Mouse (Mus musculus): Measurements from ENCODE around the gene Hsbp1. TPM values are rescaled to one million over a fixed set of nuclear protein-coding genes. Genes with fewer than 3 reads are reported as not detected.

The Hsbp1 gene
- total RNA-seq (2023) = 10 to 100 TPM; 54.1 to 60.7 TPM

DNA sequence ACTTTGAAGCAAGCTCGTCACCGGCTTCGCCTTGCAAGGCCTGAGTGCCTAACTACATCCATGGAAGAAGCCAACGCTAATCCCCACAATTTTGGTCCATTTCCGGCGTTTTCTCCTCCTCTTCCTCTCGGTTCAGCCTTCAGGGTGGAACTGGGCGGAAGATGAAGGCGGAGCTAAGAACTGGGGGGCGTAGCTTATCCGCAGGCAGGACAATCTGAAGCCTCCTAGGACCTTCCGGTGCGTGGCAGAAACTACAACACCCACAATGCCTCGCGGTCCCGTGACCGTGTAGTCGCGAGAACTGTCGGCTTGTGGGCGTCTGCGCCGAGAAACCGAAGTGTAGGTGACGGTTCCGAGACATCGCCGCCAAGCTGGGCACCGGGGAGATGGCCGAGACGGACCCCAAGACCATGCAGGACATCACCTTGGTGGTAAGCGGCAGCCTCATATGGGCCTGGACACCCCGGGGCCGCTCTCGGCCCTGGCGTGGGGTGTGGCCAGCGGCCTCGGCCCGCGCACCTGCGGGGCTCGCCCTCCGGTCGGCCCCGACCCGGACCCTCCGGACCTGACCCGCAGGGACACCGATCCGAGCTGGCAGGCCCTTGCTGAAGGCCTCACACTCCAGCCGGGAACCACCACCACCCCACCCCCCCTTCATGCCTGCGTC, at the start of gene Hsbp1:
Gene Hsbp1 (plus strand): TSS at position 299 of the 667 bp plus-strand sequence.

DNA sequence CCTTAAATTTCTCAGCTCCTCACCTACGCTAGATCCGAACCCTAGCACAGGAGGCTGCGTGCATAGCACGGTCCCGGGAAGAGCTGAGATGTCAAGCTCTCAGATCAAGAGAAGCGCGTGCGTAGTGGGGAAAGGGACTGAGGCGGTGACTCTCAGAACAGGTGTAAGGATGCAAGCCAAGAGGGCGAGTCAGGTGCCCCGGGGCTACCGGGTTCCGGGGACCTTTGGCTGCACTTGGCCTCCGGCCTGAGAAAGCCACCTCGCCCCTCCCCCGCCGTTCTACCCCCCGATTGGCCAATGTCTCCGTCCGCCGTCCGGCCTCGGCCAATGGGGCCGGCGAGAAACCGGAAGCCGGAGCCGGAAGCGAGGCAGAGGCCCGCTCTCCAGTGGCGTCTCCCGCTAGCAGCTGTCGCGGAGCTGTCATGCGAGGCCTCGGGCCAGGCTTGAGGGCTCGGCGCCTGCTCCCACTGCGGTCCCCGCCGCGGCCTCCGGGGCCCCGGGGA, 50.3 kb downstream of the Hsbp1 start, which contains the start of gene Mlycd:
Gene Mlycd (plus strand): TSS at position 355 of the 503 bp plus-strand sequence.

Other genes starting within 250 kb of the Hsbp1 start
- gene Mlycd, start 50.4 kb downstream of the Hsbp1 start, total RNA-seq (2023) = 1 to 10 TPM; 7.8 to 7.9 TPM
- gene Osgin1, start 89.6 kb downstream of the Hsbp1 start, total RNA-seq (2023) = 100 to 1,000 TPM; 149 to 177 TPM
- 1 to 10 TPM in 1 of 2 experiments, under 1 TPM in 1; 0.99 to 1.5 TPM for gene Necab2, start 102.2 kb downstream of the Hsbp1 start, total RNA-seq (2023)
- gene Slc38a8, start 157.2 kb downstream of the Hsbp1 start, total RNA-seq (2023) = not detected
- 10 to 100 TPM; 44.8 to 46.8 TPM for gene Mbtps1, start 214.2 kb downstream of the Hsbp1 start, total RNA-seq (2023)
- 10 to 100 TPM; 32.4 to 32.8 TPM for gene Hsdl1, start 230.7 kb downstream of the Hsbp1 start, total RNA-seq (2023)
- gene Dnaaf1, start 230.7 kb downstream of the Hsbp1 start, total RNA-seq (2023) = under 1 TPM; 0.35 to 0.46 TPM

Measured in neutrophil, adult 83 days (primary cell).